Mouse (Mus musculus) kidney, postnatal 10 days (tissue): ENCODE results near the gene Gm10447.
"Not testable (repeated sequence)": the region's sequence is repeated elsewhere in the genome, so short reads cannot be mapped to it uniquely, and the experiment has no call there.

Source experiments
- DNase-seq: peaks from one replicate; pipeline ENCODE4 v3.0.0; 2021; ENCODE audit warnings: mixed read lengths

The Gm10447 gene

DNA sequence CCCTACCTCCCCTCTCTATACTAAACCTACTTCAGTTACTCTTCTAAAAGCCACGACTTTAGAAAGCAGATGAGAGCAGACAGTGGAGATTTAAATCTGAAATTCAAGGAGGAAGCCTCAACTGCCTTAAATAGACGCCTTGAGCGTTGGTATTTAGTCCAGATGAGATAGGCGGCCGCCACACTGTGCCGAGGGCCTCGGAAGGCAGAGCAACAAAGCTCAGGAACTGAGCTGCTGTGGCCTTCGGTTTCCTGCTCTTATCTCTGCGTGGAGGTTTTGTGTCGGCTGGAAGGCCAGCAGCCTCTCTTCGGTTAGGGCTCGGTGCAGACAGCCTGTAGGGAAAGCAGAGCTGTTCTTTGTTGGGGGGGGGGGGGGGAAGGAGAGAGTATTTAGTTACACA lies 15.0 kb downstream of the Gm10447 start:
- no peak for DNase-seq

DNA sequence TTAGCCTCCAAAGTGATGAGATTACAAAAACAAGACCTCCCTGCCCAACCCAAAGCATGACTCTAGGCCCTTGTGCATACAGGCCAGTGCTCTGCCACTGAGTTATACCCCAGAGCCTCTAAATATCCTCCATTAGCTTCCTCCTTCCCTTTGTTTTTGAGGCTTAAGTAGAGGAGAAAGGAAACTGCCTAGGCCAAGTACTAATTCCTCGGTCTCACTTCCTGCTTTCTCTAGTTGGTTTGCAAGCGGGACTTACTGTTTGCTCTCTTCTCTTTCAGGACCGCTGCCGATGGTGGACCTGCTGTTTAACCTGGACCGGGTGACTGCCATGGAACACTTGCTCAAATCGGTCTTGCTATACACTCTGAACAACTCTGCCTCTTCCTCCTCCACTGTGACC lies 20.6 kb downstream of the Gm10447 start:
- no peak for DNase-seq

DNA sequence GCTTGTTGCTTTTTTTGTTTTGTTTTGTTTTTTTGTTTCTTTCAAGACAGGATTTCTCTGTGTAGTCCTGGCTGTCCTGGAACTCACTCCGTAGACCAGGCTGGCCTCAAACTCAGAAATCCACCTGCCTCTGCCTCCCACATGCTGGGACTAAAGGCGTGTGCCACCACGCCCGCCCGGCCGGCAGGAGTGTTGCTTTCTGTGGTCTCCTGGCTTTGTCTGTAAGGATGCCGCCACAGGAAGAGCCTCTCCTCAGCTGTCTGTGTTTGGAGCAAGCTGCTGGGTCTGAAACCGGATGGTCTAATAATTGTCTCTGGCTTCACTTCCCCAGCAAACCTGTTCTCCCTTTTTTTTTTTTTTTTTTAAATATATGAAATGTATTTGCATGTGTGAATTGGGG lies 21.4 kb downstream of the Gm10447 start:
- DNase-seq, result no peak

DNA sequence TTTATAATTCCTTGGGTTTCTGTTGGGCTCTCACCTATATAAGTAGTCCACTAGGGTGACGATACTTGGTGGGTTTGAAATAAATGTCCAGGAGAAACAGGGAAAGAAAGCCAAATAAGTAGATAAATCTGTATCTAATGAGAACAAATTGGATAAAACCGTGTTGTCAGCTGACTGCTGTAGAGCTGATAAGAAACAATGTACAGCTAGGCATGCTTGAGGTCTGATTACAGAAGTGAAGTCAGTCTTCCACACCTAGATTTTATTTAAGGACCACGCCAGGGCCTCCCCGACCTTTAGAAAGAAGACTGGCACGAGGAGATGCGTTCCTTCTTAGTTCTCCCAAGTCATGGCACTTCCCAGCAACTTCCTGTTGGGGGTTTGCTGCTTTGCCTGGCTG lies 23.9 kb downstream of the Gm10447 start:
- no peak for DNase-seq

DNA sequence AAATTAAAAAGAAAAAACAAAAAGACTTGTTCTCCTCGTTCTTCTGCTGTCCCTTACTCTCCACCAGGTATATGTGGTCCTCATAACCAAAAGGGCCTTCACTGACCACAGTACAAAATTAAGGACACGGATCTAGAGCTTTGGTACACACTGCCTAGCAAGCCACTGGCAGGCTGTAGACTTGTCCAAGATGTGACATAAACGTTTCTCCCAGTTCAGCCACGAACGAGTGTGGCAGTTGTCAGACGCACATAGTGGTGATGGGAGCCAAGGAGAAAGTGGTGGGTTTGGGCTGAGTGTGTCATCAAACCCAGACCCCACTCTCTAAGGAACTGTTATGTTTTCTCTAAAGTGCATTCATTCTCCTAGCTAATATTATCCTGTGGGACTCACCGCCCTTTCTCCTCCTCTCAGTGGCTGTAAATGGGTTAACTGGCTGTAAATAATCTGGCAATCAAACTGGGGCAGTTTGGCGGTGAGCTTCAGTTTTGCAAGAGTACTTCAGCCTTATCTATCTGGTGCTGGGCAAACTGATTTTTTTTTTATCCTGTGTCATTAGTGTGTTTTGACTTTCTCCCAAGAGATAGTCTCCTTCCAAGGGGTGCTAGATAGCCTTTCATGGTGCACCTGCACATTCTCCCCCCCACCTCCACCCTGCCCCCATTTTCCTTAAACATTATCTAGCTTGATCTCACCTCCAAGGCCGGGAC lies 25.4 kb downstream of the Gm10447 start:
- peak; percentile 36 for DNase-seq

DNA sequence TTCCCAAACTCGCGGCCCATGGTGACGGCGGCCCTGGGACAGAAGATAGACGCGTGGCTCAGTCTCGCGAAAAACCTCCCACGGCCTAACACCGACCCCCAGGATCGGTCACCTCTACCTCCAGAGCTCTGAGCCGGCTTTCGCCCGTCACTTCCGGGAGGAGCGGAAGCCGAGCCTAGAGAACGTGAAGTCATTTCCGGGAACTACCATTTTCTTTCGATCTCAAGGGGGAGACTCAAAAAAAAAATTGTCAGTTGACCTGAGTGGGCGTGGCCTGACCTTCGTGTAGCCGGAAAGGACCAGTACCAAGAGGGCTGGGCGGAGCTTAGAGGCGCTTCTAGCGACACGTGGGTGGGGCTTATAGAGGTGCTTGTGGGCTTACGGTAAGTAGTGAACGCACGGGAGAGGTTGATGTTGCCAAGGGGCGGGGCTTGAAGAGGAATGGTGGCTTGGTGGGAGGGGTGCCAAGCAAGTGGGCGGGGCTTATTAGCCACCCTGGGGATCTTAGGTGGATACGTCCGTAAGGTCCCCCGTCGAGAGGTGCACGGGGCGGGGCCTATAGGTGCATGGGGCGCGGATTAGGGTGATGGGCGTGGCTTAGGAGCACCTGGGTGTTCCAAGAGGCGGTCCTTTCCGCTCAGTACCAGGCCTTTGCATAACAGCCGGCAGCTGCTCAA lies 26.1 kb downstream of the Gm10447 start, which contains the start of the genes Uqcrq and Gdf9:
Uqcrq (minus strand) TSS at position 162 of the 677 bp plus-strand sequence.
Gdf9 (plus strand) TSS at position 354 of the 677 bp plus-strand sequence.
- DNase-seq, result peak; percentile 99

DNA sequence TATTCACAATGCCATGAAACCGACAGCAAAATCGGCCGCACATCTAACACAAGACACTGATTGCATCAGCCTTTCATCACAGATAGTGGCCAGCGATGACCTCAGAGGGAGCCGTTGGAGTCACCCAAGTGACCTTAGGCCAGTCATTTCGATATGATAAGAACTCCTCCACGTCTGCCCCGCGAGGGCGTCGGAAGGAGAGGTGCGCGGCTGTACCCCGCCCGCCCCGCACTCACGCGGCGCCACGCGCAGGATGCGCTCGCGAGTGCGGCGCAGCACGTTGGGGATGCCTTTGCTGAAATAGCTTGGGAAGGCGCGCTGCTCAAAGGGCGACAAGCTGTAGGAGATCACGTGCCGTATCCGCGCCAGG lies 26.6 kb downstream of the Gm10447 start:
- no peak for DNase-seq

DNA sequence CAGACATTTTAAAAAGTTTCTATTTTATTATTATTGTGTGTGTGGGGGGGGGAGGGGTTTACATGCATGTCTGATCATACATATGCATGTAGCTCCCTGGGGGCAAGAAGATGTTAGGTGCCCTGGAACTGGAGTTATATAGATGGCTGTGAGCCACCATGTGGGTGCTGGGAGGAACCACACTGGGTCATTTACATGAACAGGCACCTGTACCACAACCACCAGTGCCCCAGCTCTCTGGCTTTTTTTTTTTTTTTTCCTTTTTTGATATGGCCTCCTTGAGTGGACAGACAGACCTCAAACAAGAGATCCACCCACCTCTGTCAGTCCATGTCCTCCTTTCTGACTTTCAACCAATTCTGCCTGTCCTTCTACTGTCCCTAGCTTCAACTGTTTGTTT lies 27.7 kb downstream of the Gm10447 start:
- DNase-seq, result no peak

DNA sequence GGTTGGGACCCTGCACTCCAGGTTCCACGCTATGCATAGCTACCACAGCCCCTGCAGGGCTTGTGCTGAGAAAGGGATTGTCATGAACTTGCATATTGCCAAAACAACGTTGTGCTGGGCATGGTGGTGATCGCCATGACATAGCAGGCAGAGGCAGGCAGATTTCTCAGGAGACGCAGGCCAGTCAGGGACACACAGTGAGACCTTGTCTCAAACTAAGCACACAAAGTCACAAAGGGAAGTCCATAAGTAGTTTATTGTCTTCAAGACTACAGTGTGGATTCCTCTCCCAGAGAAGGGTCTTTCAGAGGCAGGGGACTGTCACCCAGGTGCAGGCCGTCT lies 28.2 kb downstream of the Gm10447 start:
- DNase-seq, result no peak

DNA sequence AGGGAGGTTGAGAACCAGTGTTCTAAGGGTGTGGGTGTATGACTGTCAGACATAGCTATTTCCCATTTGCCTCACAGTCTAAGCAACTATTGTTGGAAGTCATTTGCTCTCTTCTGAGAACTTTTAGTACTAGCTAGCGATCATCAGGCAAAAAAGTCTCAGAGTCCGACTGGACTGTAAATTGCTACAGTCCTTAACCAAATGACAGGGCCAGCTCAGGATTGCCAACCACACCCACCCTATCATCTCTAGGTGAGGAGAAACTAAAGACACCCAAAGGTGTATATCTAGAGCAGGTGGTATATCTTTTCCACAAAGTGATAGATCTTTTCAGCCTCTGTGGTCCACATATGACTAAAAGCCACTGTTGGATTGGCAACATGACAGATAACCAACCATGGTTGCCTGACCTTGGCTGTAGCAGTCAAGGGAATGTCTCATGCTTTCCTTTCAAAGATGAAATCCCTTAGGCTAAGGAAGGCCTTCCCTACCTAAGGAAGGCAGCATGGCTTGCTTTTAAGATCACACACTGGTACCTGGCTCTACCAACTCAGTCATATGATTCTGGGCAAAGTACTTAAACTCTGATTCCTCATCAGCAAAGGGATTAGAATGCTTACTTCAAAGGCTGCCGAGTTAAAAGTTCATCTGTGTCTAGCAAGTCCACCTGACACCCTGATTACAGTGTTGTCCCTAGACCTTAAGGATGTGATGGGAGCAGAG lies 28.8 kb downstream of the Gm10447 start:
- DNase-seq, result no peak

DNA sequence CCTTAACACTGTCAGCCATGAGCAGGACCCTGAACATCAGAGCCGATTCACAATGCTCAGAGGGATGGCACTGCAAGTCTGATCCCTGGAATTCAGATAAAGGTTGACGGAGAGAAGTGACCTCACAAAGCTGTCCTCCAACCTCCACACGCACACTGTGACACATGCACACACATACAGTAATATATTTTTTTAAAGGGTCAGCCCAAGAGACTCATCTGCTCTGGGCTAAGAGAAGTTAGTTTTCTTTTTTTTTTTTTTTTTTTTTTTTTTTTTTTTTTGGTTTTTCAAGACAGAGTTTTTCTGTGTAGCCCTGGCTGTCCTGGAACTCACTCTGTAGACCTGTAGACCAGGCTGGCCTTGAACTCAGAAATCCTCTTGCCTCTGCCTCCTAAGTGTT lies 30.0 kb downstream of the Gm10447 start:
- not testable (repeated sequence) for DNase-seq

DNA sequence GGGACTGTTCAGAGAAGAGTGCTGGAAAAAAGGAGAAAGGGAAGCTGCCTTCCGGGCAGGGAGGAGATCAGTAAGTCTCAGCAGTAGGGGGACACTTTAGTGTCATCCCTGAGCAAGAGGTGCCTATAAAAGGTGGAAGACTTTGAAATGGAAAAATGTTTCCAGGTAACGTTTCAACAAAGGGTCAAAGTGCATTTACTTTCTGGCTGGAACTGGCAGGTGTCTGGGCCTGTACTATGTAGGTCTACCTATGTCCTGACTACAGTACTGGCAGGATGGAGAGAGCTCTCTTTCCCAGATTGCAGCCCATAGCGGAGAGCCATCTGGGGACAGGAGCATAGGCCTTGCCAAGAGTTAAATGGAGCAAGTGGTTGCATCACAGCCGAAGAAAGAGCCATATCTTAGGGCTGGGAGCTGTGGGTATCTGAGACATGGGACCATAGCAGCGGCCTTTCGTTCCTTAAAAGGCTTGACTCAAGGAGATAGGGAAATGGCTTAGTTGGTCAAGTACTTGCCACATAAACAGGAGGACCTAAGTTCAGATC lies 31.1 kb downstream of the Gm10447 start:
- DNase-seq, result no peak

DNA sequence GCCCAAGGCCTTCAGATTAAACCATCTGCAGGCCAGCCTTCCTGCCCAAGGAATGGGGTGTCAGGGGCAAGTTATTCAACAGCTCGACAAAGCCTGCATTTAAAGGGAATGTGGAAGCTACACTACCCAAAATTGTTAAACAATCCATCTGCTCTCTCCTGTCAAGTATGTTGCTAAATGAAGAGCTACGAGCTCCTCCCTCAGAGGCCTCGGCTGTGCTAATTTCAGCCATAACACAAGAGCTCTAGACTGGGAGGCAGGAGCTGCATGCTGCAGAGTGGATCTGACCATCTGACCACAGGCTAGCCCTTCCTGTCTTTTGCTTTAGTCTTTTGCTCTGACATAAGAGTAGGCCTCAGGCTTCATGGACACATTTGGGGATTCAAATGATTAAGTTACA lies 31.7 kb downstream of the Gm10447 start:
- no peak for DNase-seq

DNA sequence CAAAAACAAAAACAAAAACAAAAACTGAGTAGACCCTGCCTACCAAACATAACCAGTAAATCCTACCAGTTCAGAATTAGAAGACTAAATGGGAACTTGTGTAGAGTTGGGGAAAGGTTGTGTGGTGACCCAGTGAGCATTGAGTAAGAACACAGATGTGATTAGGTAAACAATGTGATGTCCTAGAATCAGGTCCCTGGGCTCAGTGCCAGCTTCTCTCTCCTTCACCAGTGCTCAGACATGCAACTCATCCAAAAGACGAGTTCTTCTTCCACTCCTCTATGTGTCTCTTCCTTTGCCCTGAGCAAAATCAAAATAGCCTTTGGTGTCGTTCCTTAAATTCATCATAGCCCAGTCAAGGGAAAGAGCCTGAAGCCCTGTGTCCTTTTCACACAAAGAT lies 32.1 kb downstream of the Gm10447 start:
- peak; percentile 33 for DNase-seq

DNA sequence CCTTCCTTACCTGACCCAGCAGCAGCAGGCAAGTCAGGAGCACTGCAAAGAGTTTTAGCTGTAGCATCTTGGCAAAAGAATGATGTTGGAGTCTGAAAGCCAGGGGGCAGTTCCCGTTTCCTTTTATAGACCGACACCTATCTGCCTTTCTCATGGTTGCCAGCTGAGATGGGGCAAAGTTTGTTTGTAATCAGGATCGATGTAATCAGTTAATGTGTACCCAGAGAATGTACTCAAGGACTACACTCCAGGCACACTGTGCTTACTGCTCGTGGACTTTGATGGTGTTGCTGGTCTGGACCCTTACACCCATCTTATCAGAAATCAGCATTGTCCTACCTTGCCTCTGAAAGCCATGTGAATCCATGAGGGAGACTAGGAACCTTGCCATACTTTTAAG lies 33.9 kb downstream of the Gm10447 start, which contains the start of gene Leap2:
Leap2 (minus strand) TSS at position 135 of the 400 bp plus-strand sequence.
- no peak for DNase-seq

DNA sequence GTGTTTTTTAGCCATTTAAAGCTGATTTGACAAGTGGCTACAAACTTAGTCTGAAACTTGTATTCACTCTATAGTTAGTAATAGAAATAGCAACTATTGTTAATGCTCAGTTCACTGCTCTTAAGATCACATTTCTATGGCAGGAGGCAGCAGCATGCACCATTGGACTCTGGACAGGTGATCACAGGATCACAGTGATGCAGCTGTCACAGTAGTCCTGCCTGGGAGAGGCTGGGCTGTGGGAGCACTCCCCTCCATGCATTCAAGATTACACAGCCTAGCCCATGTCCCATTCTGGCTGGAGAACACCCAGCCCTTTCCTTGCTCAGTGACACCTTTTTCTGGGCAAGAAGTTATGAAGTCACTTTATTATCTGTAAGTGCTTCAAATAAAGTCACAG lies 38.9 kb downstream of the Gm10447 start:
- no peak for DNase-seq

DNA sequence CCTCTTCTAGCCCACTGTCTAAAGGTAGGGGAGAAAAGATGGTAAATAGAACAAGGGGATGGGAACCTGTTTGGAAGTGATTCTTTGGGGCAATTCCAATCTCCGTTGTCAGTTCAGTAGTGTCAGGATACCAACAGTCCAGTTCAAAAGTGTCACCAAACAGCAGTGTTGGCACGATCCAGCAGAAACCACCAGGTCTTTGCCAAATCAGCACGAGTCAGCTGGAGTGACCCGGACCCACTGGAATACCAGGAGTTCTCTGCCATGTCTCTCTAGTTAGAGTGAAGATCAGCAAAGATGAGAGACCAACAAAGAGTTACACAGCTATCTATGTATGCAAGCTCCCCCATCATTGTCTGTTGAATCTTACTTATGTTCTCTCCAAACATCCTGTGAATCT lies 43.0 kb downstream of the Gm10447 start:
- DNase-seq, result no peak

DNA sequence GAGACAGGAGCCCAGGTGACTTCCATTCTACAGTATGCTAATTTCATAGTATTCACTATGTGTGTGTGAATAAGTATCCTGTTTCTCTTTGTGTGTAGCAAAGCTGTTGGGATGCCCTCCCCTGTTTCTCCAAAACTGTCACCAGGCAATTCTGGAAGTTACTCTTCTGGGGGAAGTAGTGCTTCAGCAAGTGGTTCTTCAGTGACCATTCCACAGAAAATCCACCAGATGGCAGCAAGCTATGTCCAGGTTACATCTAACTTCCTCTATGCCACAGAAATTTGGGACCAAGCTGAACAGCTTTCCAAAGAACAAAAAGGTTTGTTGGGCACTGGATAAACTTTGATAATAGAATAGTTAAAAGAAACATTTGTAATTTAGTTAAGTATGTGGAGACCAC lies 45.2 kb downstream of the Gm10447 start:
- DNase-seq, result no peak
